Mouse (Mus musculus): ENCODE measurements around the gene Dnajb8.

The Dnajb8 gene

GRCm38 (mm10) chr6:88199001-88199717, 22.9 kb upstream of the Dnajb8 start:
- no peak for DNase-seq (ENCODE audit: low spot score in 2 of 2)

DNA sequence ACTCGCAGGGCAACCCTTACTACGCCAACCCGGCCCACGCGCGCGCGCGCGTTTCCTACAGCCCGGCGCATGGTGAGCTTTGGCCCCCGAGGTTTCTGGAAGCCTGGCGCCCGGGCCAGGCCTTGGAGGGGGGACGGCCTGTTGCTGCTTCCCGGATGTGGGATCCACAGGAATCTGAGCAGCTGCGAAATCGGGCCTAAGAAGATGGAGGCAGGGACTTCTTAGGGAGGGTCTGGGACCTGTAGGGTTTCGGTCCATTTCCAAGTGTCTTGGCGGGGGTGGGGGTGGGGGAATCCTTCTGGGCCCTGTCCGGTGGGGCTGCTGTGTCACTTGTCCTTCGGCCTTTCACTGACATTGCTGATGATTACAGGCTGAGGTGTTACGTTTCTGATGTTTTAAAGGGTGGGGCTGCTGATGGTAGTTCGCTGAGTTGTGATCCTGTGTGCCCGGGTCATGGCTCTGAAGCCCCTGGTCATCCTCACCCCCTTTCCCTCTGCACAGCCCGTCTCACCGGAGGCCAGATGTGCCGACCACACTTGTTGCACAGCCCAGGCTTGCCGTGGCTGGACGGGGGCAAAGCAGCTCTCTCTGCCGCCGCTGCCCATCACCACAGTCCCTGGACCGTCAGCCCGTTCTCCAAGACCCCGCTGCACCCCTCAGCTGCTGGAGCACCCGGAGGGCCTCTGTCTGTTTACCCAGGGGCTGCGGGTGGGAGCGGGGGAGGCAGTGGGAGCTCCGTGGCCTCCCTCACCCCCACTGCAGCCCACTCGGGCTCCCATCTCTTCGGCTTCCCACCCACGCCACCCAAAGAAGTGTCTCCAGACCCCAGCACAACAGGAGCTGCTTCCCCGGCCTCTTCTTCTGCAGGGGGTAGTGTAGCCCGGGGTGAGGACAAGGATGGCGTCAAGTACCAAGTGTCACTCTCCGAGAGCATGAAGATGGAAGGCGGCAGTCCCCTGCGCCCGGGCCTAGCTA, 22.1 kb upstream of the Dnajb8 start:
- no peak for DNase-seq (ENCODE audit: low spot score in 2 of 2)

- no peak for DNase-seq (ENCODE audit: low spot score in 2 of 2)
Observed at GRCm38 (mm10) chr6:88200693-88201609, 21.1 kb upstream of the Dnajb8 start.

GRCm38 (mm10) chr6:88201926-88202700, 20.0 kb upstream of the Dnajb8 start:
- DNase-seq (ENCODE audit: low spot score in 2 of 2) = no peak

GRCm38 (mm10) chr6:88202921-88203690, 19.0 kb upstream of the Dnajb8 start:
- DNase-seq (ENCODE audit: low spot score in 2 of 2) = no peak

DNA sequence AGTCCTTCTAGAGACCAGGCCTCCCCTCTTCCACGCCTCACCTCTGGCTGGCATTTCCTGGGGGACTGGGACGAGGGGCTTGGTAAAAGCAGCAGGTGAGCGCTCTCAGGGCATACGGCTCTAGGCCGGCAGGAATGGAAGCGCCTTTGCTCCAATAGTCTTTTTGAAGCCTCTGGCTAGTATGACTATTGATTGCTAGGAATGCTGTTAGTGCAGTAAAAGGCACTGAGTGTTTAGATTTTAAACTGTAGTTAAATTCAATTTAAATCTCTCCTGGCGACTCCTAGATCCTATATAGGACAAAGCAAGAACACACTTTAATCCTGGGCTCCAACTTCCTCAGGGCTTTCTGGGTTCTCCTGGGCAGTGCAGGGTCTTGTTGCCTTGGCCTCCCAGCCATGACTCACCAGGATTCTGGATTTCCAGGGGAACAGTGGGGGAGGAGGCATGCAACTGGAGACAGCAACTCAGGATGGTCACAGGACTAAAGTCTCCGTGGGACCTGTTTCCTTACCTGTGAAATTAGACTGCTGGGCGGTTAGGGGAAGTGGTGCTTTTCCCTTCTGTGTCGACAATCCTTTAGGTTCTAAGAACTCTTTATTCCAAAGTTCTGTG, 18.2 kb upstream of the Dnajb8 start:
- DNase-seq (ENCODE audit: low spot score in 2 of 2) = no peak

GRCm38 (mm10) chr6:88204531-88205385, 17.3 kb upstream of the Dnajb8 start:
- no peak for DNase-seq (ENCODE audit: low spot score in 2 of 2)

DNA sequence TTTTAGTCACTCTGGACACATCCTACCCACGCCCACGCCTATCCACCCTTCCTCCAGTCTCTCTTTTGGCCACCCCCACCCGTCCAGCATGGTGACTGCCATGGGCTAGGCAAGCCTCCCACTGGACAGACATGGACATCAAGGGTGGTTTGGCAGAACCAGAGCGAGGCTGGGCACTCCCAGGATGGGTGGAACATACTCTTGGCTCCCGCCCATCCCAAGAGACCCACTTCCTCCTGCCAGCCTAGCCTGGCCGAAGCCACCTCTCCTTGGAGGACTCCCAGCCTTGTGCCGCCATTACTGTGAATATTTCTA, 16.7 kb upstream of the Dnajb8 start:
- no peak for DNase-seq (ENCODE audit: low spot score in 2 of 2)

- no peak for DNase-seq (ENCODE audit: low spot score in 2 of 2)
Observed at GRCm38 (mm10) chr6:88205937-88206336, 16.1 kb upstream of the Dnajb8 start.

DNA sequence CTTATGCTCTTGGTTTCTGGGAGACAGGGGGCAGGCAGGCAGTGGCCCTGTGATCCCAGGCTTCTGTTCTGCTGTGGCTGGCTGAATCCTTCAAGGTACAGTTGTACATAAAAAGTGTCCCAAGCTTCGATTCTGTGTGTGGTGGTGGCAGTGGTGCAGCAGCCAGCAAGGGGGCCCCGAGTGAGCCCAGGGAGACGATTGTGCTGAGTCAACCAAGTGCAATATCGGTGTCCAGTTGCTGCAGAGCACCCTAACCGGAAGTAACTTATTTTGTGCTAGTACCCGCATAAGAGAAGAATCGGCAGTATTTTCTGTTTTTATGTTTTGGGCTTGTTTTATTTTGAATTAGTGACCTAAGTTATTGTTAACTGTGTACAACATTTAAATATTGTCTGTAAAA, 15.5 kb upstream of the Dnajb8 start:
- DNase-seq (ENCODE audit: low spot score in 2 of 2) = no peak

GRCm38 (mm10) chr6:88207403-88208033, 14.6 kb upstream of the Dnajb8 start:
- DNase-seq (ENCODE audit: low spot score in 2 of 2) = no peak

DNA sequence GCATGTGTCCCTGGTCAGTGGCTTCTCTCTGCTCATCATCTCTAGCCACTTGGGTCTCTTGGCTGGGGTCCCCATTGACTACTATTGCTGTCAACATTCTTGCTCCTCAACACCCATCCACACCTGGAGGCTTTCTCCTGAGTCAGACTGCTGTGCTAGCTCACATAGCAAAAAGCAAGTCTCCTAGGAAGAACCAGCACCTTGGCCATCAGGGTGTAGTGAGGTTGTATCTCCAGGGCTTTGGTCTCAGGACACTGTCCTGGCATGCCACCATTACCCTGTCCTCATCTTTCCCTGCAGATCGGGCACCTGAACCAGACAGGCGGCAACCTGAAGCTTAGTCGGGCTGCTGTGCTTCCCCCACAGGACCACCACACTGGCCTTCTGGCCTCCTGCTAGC, 13.7 kb upstream of the Dnajb8 start:
- no peak for DNase-seq (ENCODE audit: low spot score in 2 of 2)

DNA sequence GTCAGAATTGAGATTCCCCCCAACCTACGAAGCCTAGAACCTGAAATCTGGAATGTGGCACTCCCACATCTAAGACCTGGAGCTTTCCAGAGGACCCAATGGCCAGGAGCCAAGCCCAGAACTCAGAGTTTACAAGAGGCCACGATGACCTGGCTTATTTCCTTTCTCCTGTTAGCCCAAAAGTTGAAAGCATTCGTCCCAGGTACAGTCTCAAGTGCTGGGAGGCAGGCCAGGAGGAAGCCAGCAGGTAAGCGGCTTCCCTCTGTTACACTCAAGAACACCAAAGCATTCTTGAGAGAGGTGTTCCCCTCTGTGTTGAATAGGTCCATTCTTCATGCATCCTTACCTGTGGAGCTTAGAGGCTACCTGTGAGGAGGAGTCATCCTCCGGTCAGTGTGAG, 12.6 kb upstream of the Dnajb8 start:
- no peak for DNase-seq (ENCODE audit: low spot score in 2 of 2)

- DNase-seq (ENCODE audit: low spot score in 2 of 2) = no peak
Observed at GRCm38 (mm10) chr6:88210182-88210581, 11.9 kb upstream of the Dnajb8 start.

- no peak for DNase-seq (ENCODE audit: low spot score in 2 of 2)
Observed at GRCm38 (mm10) chr6:88215797-88216196, 6.3 kb upstream of the Dnajb8 start.

DNA sequence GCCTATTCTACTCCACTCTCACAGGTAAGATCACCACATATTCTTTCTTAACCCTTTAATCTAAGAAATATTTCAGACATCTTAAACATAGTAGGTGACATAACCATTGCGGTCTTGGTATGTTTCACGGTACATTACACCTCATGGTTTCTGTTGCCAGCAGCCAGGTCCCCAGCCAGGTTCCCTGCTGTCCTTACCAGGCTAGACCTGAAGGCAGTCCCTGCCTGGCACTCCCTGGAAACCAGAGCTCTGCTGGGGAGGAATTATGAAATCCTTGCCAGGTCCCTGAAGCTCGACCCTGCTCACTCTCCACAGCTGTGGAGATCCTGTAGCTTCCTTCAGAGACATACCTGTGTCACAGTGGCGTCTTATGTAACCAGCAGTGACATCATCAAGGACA, 5.9 kb upstream of the Dnajb8 start:
- DNase-seq (ENCODE audit: low spot score in 2 of 2) = no peak

DNA sequence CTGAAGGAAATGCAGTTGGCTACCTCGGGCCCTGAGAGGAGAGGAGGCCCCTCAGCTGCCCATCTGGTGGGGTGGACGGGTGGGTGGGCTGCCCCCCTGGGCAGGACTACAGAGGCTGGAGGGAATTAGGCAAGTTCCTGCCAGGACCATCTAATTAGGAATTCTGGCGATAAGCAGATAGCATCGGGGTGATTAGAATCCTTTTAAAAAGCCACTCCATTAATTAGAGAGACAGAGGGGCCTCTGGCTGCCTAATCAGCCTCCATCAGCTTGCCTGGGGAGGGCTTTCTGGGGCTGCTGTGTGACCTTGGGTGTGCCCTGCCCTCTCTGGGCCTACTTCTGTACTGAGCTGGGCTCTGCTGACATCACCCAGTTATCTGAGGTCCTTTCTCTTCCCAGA, 3.0 kb upstream of the Dnajb8 start:
- no peak for DNase-seq (ENCODE audit: low spot score in 2 of 2)

DNA sequence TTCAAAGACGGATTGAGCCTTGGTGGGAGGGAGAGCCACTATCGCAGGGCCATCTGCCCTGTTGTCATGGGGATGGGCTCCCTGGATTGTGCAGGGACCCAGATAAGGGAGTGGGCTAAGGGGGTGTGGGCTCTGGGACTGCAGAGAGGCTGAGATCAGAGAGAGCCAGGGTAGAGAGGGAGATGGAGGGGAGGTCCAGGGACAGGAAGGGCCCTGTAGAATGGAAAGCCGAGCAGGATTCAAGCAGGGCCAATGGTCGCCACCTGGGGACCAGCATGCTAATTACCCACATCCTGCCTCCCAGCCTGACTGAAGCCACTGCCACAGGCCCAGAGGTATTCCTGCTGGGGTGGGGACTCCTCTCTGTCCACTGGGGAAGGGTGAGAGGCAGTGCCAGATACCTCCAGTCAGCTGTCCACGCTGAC, 4.5 kb downstream of the Dnajb8 start:
- no peak for DNase-seq (ENCODE audit: low spot score in 2 of 2)

DNA sequence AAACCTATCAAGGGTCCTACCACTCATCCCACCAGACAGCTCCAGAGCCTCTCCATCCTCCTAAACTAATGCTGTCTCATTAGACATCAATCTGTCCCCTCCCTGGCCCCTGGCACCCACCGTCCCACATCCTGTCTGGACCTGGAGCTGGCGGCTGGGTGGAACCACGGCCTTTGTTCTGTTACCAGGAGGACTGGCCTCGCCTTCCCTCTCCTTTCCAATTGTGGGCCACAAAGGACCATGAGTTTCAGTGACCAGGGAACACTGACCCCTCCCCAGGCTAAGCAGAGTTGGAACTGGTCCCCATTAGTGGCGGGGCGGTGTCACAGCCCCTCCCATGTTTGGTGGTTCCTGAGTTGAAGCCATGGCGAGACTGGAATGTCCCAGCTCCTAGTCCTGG, 5.5 kb downstream of the Dnajb8 start:
- DNase-seq (ENCODE audit: low spot score in 2 of 2) = no peak

All from frontal cortex, postnatal 25 days (tissue).